Mouse (Mus musculus): ENCODE results near the gene Ttc28. TPM values are rescaled to one million over a fixed set of nuclear protein-coding genes. Genes with fewer than 3 reads are reported as not detected.

The Ttc28 gene
- polyA plus RNA-seq, 1 experiment from 2014 or later, result 17.6 TPM

DNA sequence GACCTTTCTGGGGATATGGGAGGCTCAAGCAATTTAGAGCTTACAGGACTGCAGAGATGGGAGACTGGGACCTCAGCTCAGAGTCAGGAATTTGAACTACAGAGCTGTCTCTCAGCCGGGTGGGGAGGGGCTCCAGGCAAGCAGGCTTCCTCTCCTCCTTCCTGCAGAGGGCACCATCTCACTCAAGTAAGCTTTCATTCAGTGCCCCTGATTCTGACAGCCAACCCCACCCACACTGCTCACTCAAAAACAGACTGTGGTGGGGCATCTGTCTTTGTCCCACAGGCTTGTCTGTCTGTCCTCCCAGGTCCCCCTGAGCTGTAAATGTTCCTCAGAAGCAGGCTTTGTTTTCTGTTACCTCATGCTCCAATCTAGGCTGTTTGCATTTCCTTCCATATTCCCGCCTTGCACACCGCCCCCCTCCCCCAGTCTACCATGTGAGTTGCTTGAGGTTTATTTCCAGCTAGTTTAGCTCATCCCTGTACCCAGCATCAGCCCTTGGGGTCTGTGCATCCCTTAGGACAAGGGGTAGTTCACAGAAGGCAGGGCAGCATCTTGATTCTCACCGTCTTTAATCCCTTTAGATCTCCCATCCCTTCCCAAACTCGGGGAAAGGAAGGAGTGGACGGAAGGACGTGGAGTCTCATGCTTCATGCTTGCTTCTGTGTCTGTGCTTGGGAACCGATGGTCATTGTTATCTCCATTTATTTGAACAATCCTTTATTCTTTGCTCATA is 328.5 kb downstream of the Ttc28 start:
- H3K4me3 ChIP-seq, result no peak overlapping the region
- peaks cover 44% of the 10 kb centered on the region for H3K4me1 ChIP-seq
- peak overlapping the region; percentile 33; the same call in 1 of the 2 replicates for H3K27ac ChIP-seq
- H3K4me2 ChIP-seq, result peak overlapping the region; percentile 30
- no peaks in the 10 kb centered on the region for H3K27me3 ChIP-seq
- no peak for ATAC-seq (ENCODE audit: insufficient number of reproducible peaks, insufficient read depth, low FRiP score, low TSS enrichment, low read depth)
- WGBS, result 48% methylated on average over 8 of the region's 8 CpGs
- no peaks in the 10 kb centered on the region for H3K9me3 ChIP-seq
- H3K36me3 ChIP-seq, result no peaks in the 10 kb centered on the region
- H3K9ac ChIP-seq, result no peak overlapping the region

GRCm38 (mm10) chr5:111208660-111208969 is 329.0 kb downstream of the Ttc28 start:
- no peak for ATAC-seq (ENCODE audit: insufficient number of reproducible peaks, insufficient read depth, low FRiP score, low TSS enrichment, low read depth)
- no peak overlapping the region for H3K27ac ChIP-seq
- H3K4me2 ChIP-seq, result no peak overlapping the region
- no peak overlapping the region for H3K9ac ChIP-seq
- H3K9me3 ChIP-seq, result no peaks in the 10 kb centered on the region
- H3K36me3 ChIP-seq, result no peaks in the 10 kb centered on the region
- H3K4me1 ChIP-seq, result peaks cover 41% of the 10 kb centered on the region
- 41% methylated on average over 5 of the region's 5 CpGs for WGBS
- H3K4me3 ChIP-seq, result no peak overlapping the region
- H3K27me3 ChIP-seq, result no peaks in the 10 kb centered on the region

DNA sequence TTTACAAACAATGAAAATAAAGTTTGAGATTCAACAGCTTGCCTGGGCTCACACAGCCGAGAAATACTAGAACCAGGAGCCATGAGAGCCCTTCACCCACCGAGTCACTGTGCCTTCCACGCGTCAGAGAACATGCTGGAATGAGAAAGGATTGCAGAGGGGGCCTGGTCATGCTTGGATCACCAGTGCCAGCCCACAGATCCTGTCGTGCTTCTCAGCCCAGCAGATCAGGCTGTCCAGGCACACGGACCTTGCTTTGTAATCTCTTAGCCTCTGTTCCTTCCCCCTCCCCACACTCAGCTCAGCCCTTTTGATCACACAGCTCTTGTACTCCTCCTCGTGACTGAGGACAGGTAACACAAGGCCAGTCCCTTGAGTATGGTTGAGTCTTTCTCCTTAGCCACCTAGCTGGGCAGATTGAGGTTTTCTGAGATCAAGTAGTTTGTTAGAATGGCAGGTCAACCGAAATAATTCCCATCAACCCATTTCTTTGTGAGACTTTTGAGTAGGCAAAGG is 334.4 kb downstream of the Ttc28 start:
- ATAC-seq (ENCODE audit: insufficient number of reproducible peaks, insufficient read depth, low FRiP score, low TSS enrichment, low read depth), result no peak
- H3K4me1 ChIP-seq, result peaks cover 52% of the 10 kb centered on the region
- no peaks in the 10 kb centered on the region for H3K36me3 ChIP-seq
- no peaks in the 10 kb centered on the region for H3K27me3 ChIP-seq
- H3K4me3 ChIP-seq, result no peak overlapping the region
- no peak overlapping the region for H3K27ac ChIP-seq
- H3K9me3 ChIP-seq, result no peaks in the 10 kb centered on the region
- no peak overlapping the region for H3K9ac ChIP-seq
- H3K4me2 ChIP-seq, result no peak overlapping the region
- WGBS, result 59% methylated on average over 8 of the region's 8 CpGs

DNA sequence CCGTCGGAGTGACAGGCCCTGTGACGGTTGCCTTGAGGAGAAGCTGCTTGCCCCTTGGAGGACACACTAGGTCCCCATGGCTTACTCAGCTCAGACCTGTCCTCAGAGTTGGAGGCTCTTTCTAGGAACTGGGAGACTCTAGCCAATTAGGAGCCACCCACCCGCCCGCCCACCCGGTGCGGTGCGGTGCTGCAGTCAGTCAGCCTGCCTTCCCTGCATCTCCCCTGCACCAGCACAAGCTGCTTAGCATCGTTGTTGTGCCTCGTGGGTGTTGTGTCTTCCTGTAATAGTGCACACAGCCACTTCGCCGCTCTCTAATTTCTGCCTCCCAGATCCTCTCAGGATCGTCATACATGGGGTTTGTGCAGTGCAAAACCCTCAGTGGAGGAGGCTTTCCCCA is 335.3 kb downstream of the Ttc28 start:
- H3K4me1 ChIP-seq, result peaks cover 61% of the 10 kb centered on the region
- no peaks in the 10 kb centered on the region for H3K9me3 ChIP-seq
- no peak overlapping the region for H3K27ac ChIP-seq
- H3K27me3 ChIP-seq, result no peaks in the 10 kb centered on the region
- WGBS, result 54% methylated on average over 13 of the region's 13 CpGs
- no peak overlapping the region for H3K9ac ChIP-seq
- H3K4me2 ChIP-seq, result no peak overlapping the region
- no peaks in the 10 kb centered on the region for H3K36me3 ChIP-seq
- ATAC-seq (ENCODE audit: insufficient number of reproducible peaks, insufficient read depth, low FRiP score, low TSS enrichment, low read depth), result no peak
- H3K4me3 ChIP-seq, result no peak overlapping the region

DNA sequence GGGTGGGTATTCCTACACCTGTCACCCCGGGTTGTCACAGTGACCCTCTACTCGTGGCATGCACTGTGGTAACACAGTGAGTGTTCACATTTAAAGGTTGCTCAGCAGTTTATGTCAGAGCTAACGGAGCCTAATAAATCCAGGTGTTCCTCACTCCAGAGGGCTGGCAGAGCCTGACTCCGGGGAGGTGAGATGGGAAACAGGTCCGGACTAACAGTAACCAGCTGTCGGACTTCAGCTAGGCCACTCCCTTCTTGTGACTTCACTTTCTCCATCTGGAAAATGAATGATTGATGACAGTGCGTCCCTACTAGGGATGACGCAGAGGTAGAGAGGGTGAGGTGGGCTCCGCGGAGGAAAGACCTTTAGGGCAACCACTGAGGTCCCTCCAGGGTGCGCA is 336.1 kb downstream of the Ttc28 start:
- Histone ChIP-seq H3K9ac (no peak overlapping the region), H3K9me3 (no peaks in the 10 kb centered on the region), H3K27me3 (no peaks in the 10 kb centered on the region), H3K36me3 (no peaks in the 10 kb centered on the region), H3K4me1 (peaks cover 69% of the 10 kb centered on the region), H3K27ac (peak overlapping the region; percentile 28; the same call in 1 of the 2 replicates), H3K4me2 (0 out of 2 replicates have a peak overlapping the region, but pooled peaks have one; percentile 16), H3K4me3 (no peak overlapping the region)
- no peak for ATAC-seq (ENCODE audit: insufficient number of reproducible peaks, insufficient read depth, low FRiP score, low TSS enrichment, low read depth)
- WGBS, result 34% methylated on average over 11 of the region's 11 CpGs

DNA sequence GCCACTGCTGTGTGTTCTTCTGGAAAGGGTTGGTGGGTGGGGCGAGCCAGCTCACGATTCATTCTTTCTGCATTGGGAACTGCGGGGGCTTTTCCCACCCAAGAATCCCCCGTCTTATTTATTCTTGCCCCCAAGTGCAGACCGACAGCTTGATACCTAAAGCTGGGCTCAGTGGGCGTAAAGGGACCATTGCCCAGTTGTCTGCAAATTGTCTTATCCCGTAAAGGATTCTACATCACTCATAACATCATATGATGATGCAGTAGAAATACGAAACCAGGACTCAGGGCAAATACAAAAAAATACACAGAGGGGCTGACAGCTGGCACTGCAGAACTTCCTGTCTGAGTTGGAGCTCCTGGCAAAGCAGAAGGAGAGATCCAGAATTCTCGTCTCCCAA is 336.6 kb downstream of the Ttc28 start:
- Histone ChIP-seq H3K27ac (peak overlapping the region; percentile 28; the same call in 1 of the 2 replicates), H3K9ac (no peak overlapping the region), H3K4me3 (no peak overlapping the region), H3K27me3 (no peaks in the 10 kb centered on the region), H3K4me1 (peaks cover 74% of the 10 kb centered on the region), H3K4me2 (0 out of 2 replicates have a peak overlapping the region, but pooled peaks have one; percentile 16), H3K9me3 (no peaks in the 10 kb centered on the region), H3K36me3 (no peaks in the 10 kb centered on the region)
- WGBS, result 69% methylated on average over 9 of the region's 9 CpGs
- ATAC-seq (ENCODE audit: insufficient number of reproducible peaks, insufficient read depth, low FRiP score, low TSS enrichment, low read depth), result no peak

- H3K9me3 ChIP-seq, result no peaks in the 10 kb centered on the region
- no peak overlapping the region for H3K27ac ChIP-seq
- no peak overlapping the region for H3K4me3 ChIP-seq
- no peak overlapping the region for H3K4me2 ChIP-seq
- no peak for ATAC-seq (ENCODE audit: insufficient number of reproducible peaks, insufficient read depth, low FRiP score, low TSS enrichment, low read depth)
- H3K27me3 ChIP-seq, result no peaks in the 10 kb centered on the region
- H3K9ac ChIP-seq, result no peak overlapping the region
- H3K4me1 ChIP-seq, result peaks cover 76% of the 10 kb centered on the region
- H3K36me3 ChIP-seq, result no peaks in the 10 kb centered on the region
- 65% methylated on average over 18 of the region's 18 CpGs for WGBS
Observed at GRCm38 (mm10) chr5:111217447-111218110, 338.0 kb downstream of the Ttc28 start.

- ATAC-seq (ENCODE audit: insufficient number of reproducible peaks, insufficient read depth, low FRiP score, low TSS enrichment, low read depth), result no peak
- Histone ChIP-seq H3K9me3 (no peaks in the 10 kb centered on the region), H3K9ac (peak overlapping the region; percentile 8; the same call in 1 of the 2 replicates), H3K4me1 (peaks cover 76% of the 10 kb centered on the region), H3K36me3 (peaks cover 5% of the 10 kb centered on the region), H3K4me3 (no peak overlapping the region), H3K27me3 (no peaks in the 10 kb centered on the region), H3K27ac (peak overlapping the region; percentile 7; the same call in 1 of the 2 replicates), H3K4me2 (no peak overlapping the region)
- 55% methylated on average over 6 of the region's 6 CpGs for WGBS
Observed at GRCm38 (mm10) chr5:111218111-111218891, 338.7 kb downstream of the Ttc28 start.

DNA sequence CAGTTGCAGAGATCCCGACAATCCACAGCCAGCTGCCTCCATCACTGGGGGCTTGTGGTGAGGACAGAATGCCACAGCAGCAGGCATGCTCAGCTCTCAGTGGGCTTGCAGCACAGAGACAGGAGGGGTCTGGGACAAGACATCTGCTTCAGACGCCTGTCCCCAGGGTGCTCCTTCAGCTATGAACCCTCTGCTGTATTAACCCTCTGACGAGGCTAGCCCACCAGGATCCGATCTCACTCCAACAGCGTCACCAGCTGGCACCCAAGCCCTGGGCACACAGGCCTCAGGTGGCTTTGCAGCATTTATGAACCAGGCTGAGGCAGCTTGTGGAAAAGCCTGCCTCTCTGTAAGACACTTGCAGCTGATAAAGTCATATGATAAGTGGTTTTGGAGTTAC is 339.4 kb downstream of the Ttc28 start:
- Histone ChIP-seq H3K4me3 (no peak overlapping the region), H3K9me3 (no peaks in the 10 kb centered on the region), H3K4me2 (no peak overlapping the region), H3K9ac (no peak overlapping the region), H3K27ac (no peak overlapping the region), H3K27me3 (no peaks in the 10 kb centered on the region), H3K36me3 (peaks cover 12% of the 10 kb centered on the region), H3K4me1 (peaks cover 70% of the 10 kb centered on the region)
- 70% methylated on average over 5 of the region's 5 CpGs for WGBS
- ATAC-seq (ENCODE audit: insufficient number of reproducible peaks, insufficient read depth, low FRiP score, low TSS enrichment, low read depth), result no peak

DNA sequence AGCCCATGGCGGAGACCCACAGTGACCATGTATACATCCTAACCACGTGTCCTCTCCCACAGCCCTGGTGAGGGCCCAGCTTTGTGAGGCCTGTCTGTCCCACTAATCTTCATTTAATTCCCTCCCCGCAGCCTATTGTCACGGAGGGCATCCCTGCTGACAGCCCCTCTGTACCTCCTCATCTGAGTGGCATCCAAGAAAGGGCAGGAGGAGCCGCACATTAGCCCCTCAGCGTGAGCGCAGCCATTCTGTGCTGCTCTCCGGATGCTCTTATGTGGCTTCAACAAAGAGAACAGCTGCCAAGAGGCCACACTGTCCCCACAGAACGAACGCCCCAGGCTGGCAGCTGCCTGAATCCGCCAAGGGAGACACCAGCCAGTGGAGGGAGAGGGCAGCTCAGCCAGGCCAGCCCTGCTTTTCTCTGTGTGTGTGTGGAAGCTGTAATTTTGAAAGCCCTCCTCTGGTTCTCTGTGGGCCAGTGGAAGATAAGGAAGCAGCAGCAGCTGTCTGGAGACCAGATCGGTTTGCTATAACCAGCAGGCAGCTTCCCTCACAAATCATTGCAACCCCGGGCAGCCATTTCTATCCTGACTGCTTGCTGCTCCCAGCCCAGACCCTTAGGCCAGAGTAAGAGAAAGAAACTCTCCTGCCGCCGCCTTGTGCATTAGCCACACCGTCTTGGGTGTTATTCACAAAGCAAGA is 341.2 kb downstream of the Ttc28 start:
- no peak for ATAC-seq (ENCODE audit: insufficient number of reproducible peaks, insufficient read depth, low FRiP score, low TSS enrichment, low read depth)
- Histone ChIP-seq H3K4me2 (no peak overlapping the region), H3K36me3 (peaks cover 28% of the 10 kb centered on the region), H3K9ac (peak overlapping the region; percentile 28), H3K27ac (peak overlapping the region; percentile 55), H3K4me1 (peaks cover 53% of the 10 kb centered on the region), H3K4me3 (no peak overlapping the region), H3K9me3 (no peaks in the 10 kb centered on the region), H3K27me3 (no peaks in the 10 kb centered on the region)
- 36% methylated on average over 16 of the region's 16 CpGs for WGBS

DNA sequence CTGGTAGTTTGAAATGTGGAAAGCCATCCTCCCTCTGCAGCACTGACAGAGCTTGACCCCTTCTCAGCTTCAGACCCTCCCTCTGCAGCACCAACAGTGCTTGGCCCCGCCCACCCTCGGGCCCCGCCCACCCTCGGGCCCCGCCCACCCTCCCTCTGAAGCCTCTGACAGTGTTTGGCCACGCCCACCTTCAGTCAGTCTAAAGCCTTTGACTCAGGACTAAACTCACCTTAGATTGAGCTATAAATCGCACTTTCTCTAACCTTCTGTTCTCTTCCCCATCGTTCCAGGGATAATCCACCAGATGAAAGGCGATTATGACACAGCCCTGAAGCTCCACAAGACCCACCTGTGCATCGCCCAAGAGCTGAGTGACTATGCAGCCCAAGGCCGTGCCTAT is 343.2 kb downstream of the Ttc28 start:
- Histone ChIP-seq H3K9ac (no peak overlapping the region), H3K4me2 (no peak overlapping the region), H3K27ac (no peak overlapping the region), H3K36me3 (peaks cover 40% of the 10 kb centered on the region), H3K9me3 (no peaks in the 10 kb centered on the region), H3K4me3 (no peak overlapping the region), H3K4me1 (peaks cover 52% of the 10 kb centered on the region), H3K27me3 (no peaks in the 10 kb centered on the region)
- 42% methylated on average over 11 of the region's 11 CpGs for WGBS
- ATAC-seq (ENCODE audit: insufficient number of reproducible peaks, insufficient read depth, low FRiP score, low TSS enrichment, low read depth), result no peak

Measured in embryonic facial prominence, embryonic 13.5 days (tissue).